Mouse (Mus musculus) brain, embryonic 14.5 days (tissue): ENCODE measurements around the gene Atp9a.

Experiments used
- CTCF ChIP-seq: fragments of 200-500 bp; IDR thresholded peaks from 2 replicates; pipeline ENCODE4 v1.5.1; 2012; ENCODE audit warnings: inconsistent platforms, mild to moderate bottlenecking, moderate library complexity, borderline replicate concordance; ENCODE audit not compliant: insufficient read depth, insufficient read length; ENCODE audit errors: extremely low read depth
- POLR2A ChIP-seq: fragments of 200-500 bp; IDR thresholded peaks from 2 replicates; pipeline ENCODE4 v1.6.1; 2012; ENCODE audit warnings: mild to moderate bottlenecking, inconsistent platforms, borderline replicate concordance; ENCODE audit not compliant: poor library complexity, insufficient read depth, insufficient read length, severe bottlenecking; ENCODE audit errors: extremely low read depth

GRCm38 (mm10) chr2:168588591-168589367 is 153.4 kb downstream of the Atp9a start:
- TF ChIP-seq POLR2A (no peak), CTCF (no peak)
